Mouse (Mus musculus): Measurements from ENCODE around the gene A4galt. TPM values are rescaled to one million over a fixed set of nuclear protein-coding genes. Genes with fewer than 3 reads are reported as not detected.
A peak's percentile ranks its signal among the peaks of the same experiment; 100 is the strongest.

Gene A4galt
- polyA plus RNA-seq, 1 experiment: 4.2 TPM

DNA sequence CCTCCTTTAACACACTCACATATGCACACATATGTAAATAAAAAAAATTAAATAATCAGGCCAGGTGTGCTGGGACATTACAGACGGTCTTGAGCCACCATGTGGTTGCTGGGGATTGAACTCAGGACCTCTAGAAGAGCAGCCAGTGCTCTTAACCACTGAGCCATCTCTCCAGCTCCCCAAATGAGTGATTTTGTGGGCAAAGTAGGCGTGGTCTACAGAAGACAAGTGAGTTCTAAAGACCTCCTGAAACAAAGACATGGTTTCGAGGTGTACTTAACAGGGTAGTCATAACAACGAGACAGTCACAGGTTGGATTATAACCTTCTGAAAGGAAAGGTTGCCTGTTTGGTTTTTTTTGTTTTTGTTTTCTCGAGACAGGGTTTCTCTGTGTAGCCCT lies 11.8 kb upstream of the A4galt start:
- no peak for DNase-seq (ENCODE audit: low read depth)
- no peak for TF ChIP-seq CTCF (IDR thresholded peaks at IDR 0.05; ENCODE audit: borderline replicate concordance, extremely low read depth, insufficient read depth, insufficient read length)
- TF ChIP-seq POLR2A (IDR thresholded peaks at IDR 0.05; ENCODE audit: borderline replicate concordance, extremely low read depth, insufficient read depth, insufficient read length, poor library complexity, severe bottlenecking): no peak

DNA sequence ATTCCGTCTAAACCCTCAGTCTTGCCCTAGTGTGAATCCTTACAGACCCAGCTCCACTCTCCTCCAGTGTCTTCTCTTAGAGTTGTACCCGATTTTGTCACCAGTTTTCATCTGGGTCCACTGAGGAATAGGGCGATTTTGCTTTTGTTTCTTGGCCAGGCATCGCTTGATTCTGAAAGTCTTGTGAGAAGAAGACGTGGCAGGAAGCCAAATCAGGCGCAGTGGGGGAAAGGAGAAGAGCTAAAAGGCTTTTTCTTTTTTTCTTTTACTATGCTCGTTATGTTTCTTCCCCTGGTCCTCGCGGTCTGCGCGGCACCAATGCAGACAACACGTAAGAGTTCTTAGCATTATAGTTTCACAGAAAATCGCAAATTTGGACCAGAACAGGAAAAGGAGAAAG lies 6.3 kb upstream of the A4galt start:
- TF ChIP-seq POLR2A (IDR thresholded peaks at IDR 0.05; ENCODE audit: borderline replicate concordance, extremely low read depth, insufficient read depth, insufficient read length, poor library complexity, severe bottlenecking) (no peak), CTCF (IDR thresholded peaks at IDR 0.05; ENCODE audit: borderline replicate concordance, extremely low read depth, insufficient read depth, insufficient read length) (no peak)
- peak; percentile 74 for DNase-seq (ENCODE audit: low read depth)

GRCm38 (mm10) chr15:83256491-83256890 lies 4.9 kb upstream of the A4galt start:
- no peak for DNase-seq (ENCODE audit: low read depth)
- no peak for TF ChIP-seq POLR2A (IDR thresholded peaks at IDR 0.05; ENCODE audit: borderline replicate concordance, extremely low read depth, insufficient read depth, insufficient read length, poor library complexity, severe bottlenecking)

DNA sequence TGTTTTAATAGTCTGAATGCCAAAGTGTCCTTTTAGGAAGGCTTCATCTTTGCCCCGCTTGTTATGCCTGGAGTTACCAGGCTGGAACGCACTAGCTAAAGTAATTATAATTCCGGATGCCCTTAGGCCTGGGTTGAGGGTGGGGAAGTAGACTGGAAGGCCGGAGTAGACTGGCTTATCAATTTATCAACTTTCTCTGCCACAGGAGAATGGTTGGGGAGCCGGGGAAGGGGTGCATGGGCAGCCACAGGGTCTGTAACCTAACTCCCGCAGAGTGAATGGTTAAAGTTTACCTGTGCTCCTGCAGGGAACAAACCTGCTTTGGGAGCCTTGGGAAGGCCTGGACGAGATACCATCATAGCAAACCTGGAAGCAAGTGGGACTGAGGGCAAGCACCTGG lies 4.4 kb upstream of the A4galt start:
- DNase-seq (ENCODE audit: low read depth): no peak
- TF ChIP-seq CTCF (IDR thresholded peaks at IDR 0.05; ENCODE audit: borderline replicate concordance, extremely low read depth, insufficient read depth, insufficient read length): no peak

DNA sequence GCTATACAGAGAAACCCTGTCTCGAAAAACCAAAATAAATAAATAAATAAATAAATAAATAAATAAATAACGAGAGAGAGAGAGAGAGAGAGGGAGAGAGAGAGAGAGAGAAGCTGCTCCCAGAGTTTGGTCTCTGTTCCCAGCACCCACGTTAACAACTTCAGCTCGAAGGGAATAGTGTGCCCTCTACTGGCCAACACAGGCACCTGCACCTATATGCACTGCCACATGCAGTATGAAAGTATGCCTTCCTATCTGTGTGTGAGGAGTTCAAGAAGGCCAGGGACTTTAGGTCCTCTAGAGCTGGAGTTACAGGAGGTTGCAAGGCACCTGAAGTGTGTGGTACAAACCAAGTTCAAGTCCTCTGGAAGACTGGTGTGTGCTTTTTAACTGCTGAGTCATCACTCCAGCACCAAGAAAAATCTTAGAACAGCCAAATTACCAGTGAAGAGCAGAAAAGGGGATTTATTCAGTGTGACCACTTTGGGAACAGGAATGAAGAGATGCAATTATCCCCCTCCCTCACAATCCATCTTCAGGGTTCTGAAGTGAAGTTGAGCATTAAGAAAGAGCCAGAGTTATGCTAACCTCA lies 3.7 kb upstream of the A4galt start:
- TF ChIP-seq POLR2A (IDR thresholded peaks at IDR 0.05; ENCODE audit: borderline replicate concordance, extremely low read depth, insufficient read depth, insufficient read length, poor library complexity, severe bottlenecking) (no peak), CTCF (IDR thresholded peaks at IDR 0.05; ENCODE audit: borderline replicate concordance, extremely low read depth, insufficient read depth, insufficient read length) (peak; percentile 32; the same call in 1 of the 2 replicates)
- DNase-seq (ENCODE audit: low read depth): no peak

DNA sequence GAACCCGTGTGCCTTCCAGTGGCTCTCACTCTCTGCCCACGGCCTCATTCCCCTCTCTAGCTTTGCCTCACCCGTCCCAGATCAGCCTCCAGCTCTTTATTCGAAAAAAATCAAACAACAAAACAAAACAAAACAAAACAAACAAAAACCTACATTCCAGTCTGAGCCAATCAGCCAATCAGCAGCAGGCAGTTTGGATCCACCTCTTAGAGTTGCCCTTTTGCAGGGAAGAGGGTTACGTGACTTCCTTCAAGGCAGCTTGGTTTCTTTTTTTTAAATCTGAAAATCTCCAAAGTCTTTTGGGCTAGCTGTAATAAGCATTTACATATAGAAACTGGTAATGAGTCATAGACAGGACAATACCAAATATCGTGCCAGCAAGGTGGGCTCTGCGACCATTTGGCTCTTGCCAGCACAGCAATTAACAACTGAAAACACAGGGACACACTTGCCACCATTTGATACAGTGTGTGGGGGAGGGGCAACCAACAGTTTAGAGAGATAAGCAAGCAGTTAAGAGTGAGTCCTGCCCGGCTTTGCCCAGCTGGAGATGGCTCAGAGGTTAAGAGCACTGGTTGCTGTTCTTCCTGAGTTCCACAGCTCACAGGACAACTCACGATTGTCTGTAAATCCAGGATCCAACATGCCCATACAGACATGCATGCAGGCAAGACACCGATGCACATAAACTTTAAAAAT lies 2.9 kb upstream of the A4galt start:
- DNase-seq (ENCODE audit: low read depth): no peak

DNA sequence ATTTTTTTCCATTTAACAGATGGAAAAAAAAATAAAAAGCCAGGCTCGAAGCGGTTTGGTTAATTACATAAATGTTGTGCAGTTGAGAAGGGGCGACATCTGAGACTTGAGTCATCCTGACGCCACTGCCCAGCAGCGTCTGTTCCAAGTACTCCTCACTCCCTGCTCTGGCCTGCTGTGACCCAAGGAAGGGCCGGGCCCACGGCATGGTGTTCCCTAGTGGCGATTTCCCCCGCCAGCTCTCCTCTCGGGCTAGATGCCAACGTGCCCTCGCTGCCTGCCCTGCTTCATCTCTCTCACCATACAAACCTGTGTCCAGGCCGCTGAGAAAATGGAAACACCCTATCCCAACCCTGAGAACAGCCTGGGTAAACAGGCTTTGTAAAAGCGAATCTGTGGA lies 486 bp upstream of the A4galt start:
- TF ChIP-seq CTCF (IDR thresholded peaks at IDR 0.05; ENCODE audit: borderline replicate concordance, extremely low read depth, insufficient read depth, insufficient read length): no peak
- TF ChIP-seq POLR2A (IDR thresholded peaks at IDR 0.05; ENCODE audit: borderline replicate concordance, extremely low read depth, insufficient read depth, insufficient read length, poor library complexity, severe bottlenecking): no peak
- no peak for DNase-seq (ENCODE audit: low read depth)

More for the DNA sequence above, 2.9 kb upstream of the A4galt start:
- TF ChIP-seq POLR2A (IDR thresholded peaks at IDR 0.05; ENCODE audit: borderline replicate concordance, extremely low read depth, insufficient read depth, insufficient read length, poor library complexity, severe bottlenecking) (no peak), CTCF (IDR thresholded peaks at IDR 0.05; ENCODE audit: borderline replicate concordance, extremely low read depth, insufficient read depth, insufficient read length) (no peak)

GRCm38 (mm10) chr15:83250651-83251175 lies 861 bp downstream of the A4galt start:
- no peak for DNase-seq (ENCODE audit: low read depth)
- TF ChIP-seq CTCF (IDR thresholded peaks at IDR 0.05; ENCODE audit: borderline replicate concordance, extremely low read depth, insufficient read depth, insufficient read length) (no peak), POLR2A (IDR thresholded peaks at IDR 0.05; ENCODE audit: borderline replicate concordance, extremely low read depth, insufficient read depth, insufficient read length, poor library complexity, severe bottlenecking) (no peak)

DNA sequence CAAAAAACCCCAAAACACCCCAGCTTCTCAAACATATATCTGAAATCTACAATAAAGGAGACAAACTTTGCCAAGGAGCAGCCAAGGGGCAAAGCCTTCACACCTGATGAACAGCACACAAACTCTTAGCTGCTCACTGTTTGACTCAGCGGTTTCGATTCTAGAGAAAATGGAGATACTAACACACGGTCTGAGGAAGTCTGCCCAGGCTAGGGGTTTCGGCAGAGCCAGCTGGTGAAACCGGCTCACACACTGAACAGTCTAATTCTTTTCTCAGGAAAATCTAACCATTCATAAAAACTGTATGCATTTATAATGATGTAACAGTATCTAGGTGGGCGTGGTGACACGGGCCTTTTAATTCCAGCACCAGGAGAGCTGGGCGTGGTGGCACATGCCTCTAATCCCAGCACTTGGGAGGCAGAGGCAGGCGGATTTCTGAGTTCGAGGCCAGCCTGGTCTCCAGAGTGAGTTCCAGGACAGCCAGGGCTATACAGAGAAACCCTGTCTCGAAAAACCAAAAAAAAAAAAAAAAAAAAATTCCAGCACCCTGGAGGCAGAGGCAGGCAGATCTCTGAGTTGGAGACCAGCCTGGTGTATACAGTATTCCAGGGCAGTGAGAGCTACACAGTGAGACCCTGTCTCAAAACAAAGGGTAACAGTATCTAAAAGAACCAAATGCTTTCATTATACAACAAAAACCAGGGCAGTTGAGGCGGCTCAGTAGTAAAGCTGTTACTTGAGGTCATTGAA lies 1.9 kb downstream of the A4galt start:
- TF ChIP-seq POLR2A (IDR thresholded peaks at IDR 0.05; ENCODE audit: borderline replicate concordance, extremely low read depth, insufficient read depth, insufficient read length, poor library complexity, severe bottlenecking) (no peak), CTCF (IDR thresholded peaks at IDR 0.05; ENCODE audit: borderline replicate concordance, extremely low read depth, insufficient read depth, insufficient read length) (no peak)
- no peak for DNase-seq (ENCODE audit: low read depth)

DNA sequence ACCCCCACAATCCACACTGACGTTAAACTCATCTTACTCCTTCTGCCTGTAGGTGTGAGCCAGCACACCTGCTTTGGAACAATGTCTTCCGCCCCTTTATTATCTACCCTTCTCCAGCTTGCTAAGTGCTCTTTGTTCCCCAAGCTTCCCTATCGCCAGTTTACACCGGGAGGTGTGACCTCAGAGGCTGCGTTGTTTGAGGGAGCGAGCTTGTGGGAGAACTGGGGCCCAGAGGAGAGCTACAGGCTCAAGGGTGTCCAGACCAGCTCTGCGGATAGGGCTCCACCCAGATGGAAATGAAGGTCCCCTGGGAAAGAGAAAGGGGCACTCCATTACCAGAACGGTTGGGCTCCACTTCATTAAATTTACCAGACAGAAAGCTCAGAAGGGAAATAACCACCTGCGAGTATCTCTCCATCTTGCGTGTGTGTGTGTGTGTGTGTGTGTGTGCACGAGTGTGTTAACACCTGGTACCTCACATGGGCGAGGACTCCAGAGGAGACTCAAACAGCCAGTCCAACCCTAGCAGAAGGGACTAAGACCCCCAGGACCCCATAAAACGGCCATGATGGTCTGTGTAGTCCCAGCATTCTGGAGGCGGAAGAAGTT lies 3.2 kb downstream of the A4galt start:
- no peak for DNase-seq (ENCODE audit: low read depth)
- TF ChIP-seq CTCF (IDR thresholded peaks at IDR 0.05; ENCODE audit: borderline replicate concordance, extremely low read depth, insufficient read depth, insufficient read length): no peak
- TF ChIP-seq POLR2A (IDR thresholded peaks at IDR 0.05; ENCODE audit: borderline replicate concordance, extremely low read depth, insufficient read depth, insufficient read length, poor library complexity, severe bottlenecking): no peak

DNA sequence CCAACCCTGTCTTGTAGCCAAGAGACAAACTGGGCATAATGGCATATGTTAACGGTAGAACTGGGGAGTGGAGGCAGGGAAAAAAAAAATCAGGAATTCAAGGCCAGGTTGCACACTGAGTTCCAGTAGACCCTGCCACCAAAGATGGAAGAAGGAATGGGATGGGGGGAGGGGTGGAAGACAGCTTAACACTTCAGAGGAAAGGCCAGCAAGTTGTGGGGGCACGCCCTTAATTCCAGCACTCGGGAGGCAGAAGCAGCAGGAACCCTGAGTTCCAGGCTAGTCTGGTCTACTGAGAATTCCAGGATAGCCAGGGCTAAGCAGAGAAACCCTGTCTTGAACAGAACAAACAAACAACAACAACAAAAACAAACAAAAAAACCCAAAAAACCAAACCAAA lies 7.2 kb downstream of the A4galt start:
- TF ChIP-seq POLR2A (IDR thresholded peaks at IDR 0.05; ENCODE audit: borderline replicate concordance, extremely low read depth, insufficient read depth, insufficient read length, poor library complexity, severe bottlenecking) (no peak), CTCF (IDR thresholded peaks at IDR 0.05; ENCODE audit: borderline replicate concordance, extremely low read depth, insufficient read depth, insufficient read length) (no peak)
- DNase-seq (ENCODE audit: low read depth): no peak

Measured in brain, embryonic 14.5 days (tissue).